Mouse (Mus musculus): ENCODE results near the gene Kcnq1. TPM values are rescaled to one million over a fixed set of nuclear protein-coding genes. Genes with fewer than 3 reads are reported as not detected.

Kcnq1 gene
- polyA plus RNA-seq, 1 experiment, result 0.54 TPM

DNA sequence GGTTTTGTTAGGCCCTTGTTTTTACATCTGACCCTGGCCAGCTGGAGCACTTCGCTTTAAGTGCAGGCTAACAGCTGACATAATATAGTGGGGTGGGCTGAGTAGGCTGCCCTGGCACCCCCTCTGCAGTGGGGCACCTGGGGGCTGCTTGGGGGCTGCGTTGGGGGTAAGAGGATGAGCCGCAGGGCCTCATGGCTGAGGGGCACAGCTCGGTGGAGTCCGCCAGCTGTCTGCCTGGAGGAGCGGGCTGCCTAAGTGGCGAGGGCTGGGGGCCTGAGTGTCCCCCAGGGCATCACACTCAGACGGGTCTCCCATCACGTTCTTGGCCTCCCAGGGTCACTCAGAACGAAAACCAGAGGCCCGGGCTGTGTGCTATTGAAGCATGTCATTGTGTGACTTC lies 53.3 kb downstream of the Kcnq1 start:
- Histone ChIP-seq H3K27ac (ENCODE audit: insufficient read depth, low read length) (no peak overlapping the region), H3K4me1 (ENCODE audit: control insufficient read depth, insufficient read depth, low read length) (no peaks in the 10 kb centered on the region), H3K27me3 (ENCODE audit: control insufficient read depth, insufficient read depth, low read length) (0 out of 2 replicates have a peak, but pooled peaks cover 2% of the 10 kb centered on the region), H3K4me3 (replicated peaks; ENCODE audit: insufficient read depth, low read depth, low read length) (no peak overlapping the region)
- DNase-seq, result no peak
- WGBS, result 55% methylated on average over 11 of the region's 11 CpGs
- TF ChIP-seq CTCF (IDR thresholded peaks at IDR 0.05; ENCODE audit: borderline replicate concordance, insufficient read depth, low read depth, low read length), result no peak
- TF ChIP-seq POLR2A (IDR thresholded peaks at IDR 0.05; ENCODE audit: borderline replicate concordance, insufficient read depth, low read length), result no peak

DNA sequence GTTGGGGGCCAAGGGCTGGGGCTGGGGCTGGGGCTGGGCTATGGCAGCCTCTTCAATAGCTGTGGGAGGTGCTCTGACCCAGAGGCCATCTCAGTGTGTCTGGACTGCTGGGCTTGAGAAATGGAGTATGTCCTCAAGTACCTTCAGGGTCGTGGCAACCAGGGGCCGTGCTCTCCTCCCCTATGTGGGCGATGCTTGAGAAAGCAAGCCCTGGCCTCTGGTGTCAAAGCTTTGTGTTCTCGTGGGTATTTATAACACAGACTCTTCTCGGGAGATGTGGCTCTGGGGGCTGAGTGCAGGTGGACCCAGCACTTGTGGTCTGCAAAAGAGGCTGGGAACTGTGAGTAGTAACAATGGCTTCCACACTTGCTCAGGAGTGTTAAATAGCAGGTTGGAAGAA lies 53.9 kb downstream of the Kcnq1 start:
- DNase-seq, result no peak
- H3K4me3 ChIP-seq (replicated peaks; ENCODE audit: insufficient read depth, low read depth, low read length), result no peak overlapping the region
- no peak overlapping the region for H3K27ac ChIP-seq (ENCODE audit: insufficient read depth, low read length)
- 73% methylated on average over 5 of the region's 5 CpGs for WGBS
- no peaks in the 10 kb centered on the region for H3K4me1 ChIP-seq (ENCODE audit: control insufficient read depth, insufficient read depth, low read length)
- H3K27me3 ChIP-seq (ENCODE audit: control insufficient read depth, insufficient read depth, low read length), result 0 out of 2 replicates have a peak, but pooled peaks cover 2% of the 10 kb centered on the region
- TF ChIP-seq POLR2A (IDR thresholded peaks at IDR 0.05; ENCODE audit: borderline replicate concordance, insufficient read depth, low read length), result no peak
- no peak for TF ChIP-seq CTCF (IDR thresholded peaks at IDR 0.05; ENCODE audit: borderline replicate concordance, insufficient read depth, low read depth, low read length)

DNA sequence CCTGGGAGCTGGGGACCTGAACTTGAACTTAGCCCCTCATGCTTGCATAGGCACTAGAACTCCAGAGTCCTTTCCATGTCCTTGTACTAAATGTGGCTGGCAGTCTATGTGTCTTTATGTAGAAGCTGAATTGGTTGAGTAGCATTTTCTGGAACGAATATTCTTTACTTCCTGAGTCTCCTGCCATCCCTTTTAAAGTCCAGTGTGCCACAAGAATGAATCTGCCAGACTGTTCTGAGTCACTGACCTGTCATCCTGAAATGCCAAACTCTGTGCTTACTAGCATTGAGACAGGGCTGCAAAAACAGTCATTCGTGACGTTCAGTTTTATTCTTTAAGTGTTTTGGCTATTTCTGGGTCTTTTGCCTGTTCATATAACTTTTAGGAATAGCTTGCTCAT lies 55.9 kb downstream of the Kcnq1 start:
- DNase-seq, result no peak
- H3K4me1 ChIP-seq (ENCODE audit: control insufficient read depth, insufficient read depth, low read length), result no peaks in the 10 kb centered on the region
- H3K27me3 ChIP-seq (ENCODE audit: control insufficient read depth, insufficient read depth, low read length), result 0 out of 2 replicates have a peak, but pooled peaks cover 2% of the 10 kb centered on the region
- no peak overlapping the region for H3K4me3 ChIP-seq (replicated peaks; ENCODE audit: insufficient read depth, low read depth, low read length)
- no peak overlapping the region for H3K27ac ChIP-seq (ENCODE audit: insufficient read depth, low read length)
- TF ChIP-seq POLR2A (IDR thresholded peaks at IDR 0.05; ENCODE audit: borderline replicate concordance, insufficient read depth, low read length) (no peak), CTCF (IDR thresholded peaks at IDR 0.05; ENCODE audit: borderline replicate concordance, insufficient read depth, low read depth, low read length) (no peak)
- WGBS, result 79% methylated on average over 3 of the region's 3 CpGs

DNA sequence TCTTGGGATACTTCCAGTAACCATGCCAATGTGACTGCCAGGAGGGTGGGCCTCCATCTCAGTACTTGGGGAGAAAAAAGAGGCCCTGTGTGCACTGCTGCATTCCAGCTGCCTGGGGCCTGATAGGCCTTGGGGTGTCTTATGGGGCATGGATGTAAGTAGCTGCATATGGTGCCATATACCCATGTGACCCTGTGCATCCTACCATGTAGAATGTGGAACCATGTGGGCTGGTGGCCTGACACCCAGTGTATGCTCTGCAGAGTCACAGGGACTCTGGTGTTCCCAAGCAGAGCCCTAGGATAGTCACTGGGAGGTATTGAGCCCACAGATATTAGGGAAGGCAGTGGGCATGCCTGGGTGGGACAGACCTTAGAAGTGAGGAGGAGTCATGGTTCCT lies 57.9 kb downstream of the Kcnq1 start:
- no peaks in the 10 kb centered on the region for H3K4me1 ChIP-seq (ENCODE audit: control insufficient read depth, insufficient read depth, low read length)
- TF ChIP-seq CTCF (IDR thresholded peaks at IDR 0.05; ENCODE audit: borderline replicate concordance, insufficient read depth, low read depth, low read length), result no peak
- no peak for TF ChIP-seq POLR2A (IDR thresholded peaks at IDR 0.05; ENCODE audit: borderline replicate concordance, insufficient read depth, low read length)

DNA sequence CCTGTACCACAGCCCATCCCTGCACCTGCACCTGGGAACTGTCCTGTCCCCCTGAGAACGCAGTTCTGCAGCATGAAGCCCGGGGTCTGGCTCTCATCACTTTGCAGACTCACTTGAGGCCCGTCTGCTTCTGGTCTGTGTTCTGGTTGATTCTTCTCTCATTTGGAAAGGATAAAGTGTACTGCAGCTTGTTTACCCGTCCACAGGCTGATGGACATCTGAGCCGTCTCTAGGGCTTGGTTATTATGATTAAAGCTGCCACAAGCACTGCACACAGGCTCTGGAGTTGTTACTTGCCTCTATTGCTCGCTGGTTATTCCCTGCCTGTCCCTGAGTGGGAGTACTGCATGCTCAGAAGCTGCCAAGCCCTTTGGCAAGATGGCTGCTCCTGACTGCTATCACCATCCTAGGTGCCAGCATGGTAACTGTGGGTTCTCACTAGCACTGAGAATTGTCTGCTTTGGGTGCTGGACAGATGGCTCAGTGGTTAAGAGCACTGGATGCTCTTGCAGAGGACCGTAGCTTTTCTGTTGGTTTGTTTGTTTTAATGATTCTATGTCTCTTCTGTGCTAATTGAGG lies 59.6 kb downstream of the Kcnq1 start:
- Histone ChIP-seq H3K4me3 (replicated peaks; ENCODE audit: insufficient read depth, low read depth, low read length) (no peak overlapping the region), H3K4me1 (ENCODE audit: control insufficient read depth, insufficient read depth, low read length) (no peaks in the 10 kb centered on the region), H3K27me3 (ENCODE audit: control insufficient read depth, insufficient read depth, low read length) (no peaks in the 10 kb centered on the region), H3K27ac (ENCODE audit: insufficient read depth, low read length) (no peak overlapping the region)
- WGBS, result 66% methylated on average over 7 of the region's 7 CpGs
- no peak for DNase-seq
- no peak for TF ChIP-seq POLR2A (IDR thresholded peaks at IDR 0.05; ENCODE audit: borderline replicate concordance, insufficient read depth, low read length)
- no peak for TF ChIP-seq CTCF (IDR thresholded peaks at IDR 0.05; ENCODE audit: borderline replicate concordance, insufficient read depth, low read depth, low read length)

More for the DNA sequence above, 57.9 kb downstream of the Kcnq1 start:
- Histone ChIP-seq H3K4me3 (replicated peaks; ENCODE audit: insufficient read depth, low read depth, low read length) (no peak overlapping the region), H3K27me3 (ENCODE audit: control insufficient read depth, insufficient read depth, low read length) (no peaks in the 10 kb centered on the region), H3K27ac (ENCODE audit: insufficient read depth, low read length) (no peak overlapping the region)
- no peak for DNase-seq

DNA sequence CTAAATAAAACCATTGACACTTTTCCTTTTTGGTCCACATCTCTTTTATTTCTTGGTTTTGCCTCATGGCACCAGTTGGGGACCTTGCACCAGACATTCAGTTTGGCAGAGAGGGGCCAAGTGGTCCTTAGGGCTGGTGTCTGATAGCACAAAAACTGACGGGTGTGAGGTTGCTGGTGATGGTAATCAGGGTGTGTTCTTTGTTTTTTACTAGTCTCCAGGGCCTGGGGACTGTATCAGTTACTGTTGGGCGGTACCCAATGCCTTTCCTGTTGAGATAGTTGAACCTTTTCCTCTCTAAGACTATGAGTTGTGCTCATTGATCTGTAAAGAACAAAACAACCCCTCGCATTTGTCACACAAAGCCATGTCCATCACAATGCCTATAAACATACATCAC lies 61.1 kb downstream of the Kcnq1 start:
- TF ChIP-seq POLR2A (IDR thresholded peaks at IDR 0.05; ENCODE audit: borderline replicate concordance, insufficient read depth, low read length), result no peak
- TF ChIP-seq CTCF (IDR thresholded peaks at IDR 0.05; ENCODE audit: borderline replicate concordance, insufficient read depth, low read depth, low read length), result no peak
- WGBS, result 88% methylated on average over 3 of the region's 3 CpGs
- no peaks in the 10 kb centered on the region for H3K27me3 ChIP-seq (ENCODE audit: control insufficient read depth, insufficient read depth, low read length)
- DNase-seq, result no peak
- H3K4me1 ChIP-seq (ENCODE audit: control insufficient read depth, insufficient read depth, low read length), result no peaks in the 10 kb centered on the region
- H3K4me3 ChIP-seq (replicated peaks; ENCODE audit: insufficient read depth, low read depth, low read length), result no peak overlapping the region
- no peak overlapping the region for H3K27ac ChIP-seq (ENCODE audit: insufficient read depth, low read length)

DNA sequence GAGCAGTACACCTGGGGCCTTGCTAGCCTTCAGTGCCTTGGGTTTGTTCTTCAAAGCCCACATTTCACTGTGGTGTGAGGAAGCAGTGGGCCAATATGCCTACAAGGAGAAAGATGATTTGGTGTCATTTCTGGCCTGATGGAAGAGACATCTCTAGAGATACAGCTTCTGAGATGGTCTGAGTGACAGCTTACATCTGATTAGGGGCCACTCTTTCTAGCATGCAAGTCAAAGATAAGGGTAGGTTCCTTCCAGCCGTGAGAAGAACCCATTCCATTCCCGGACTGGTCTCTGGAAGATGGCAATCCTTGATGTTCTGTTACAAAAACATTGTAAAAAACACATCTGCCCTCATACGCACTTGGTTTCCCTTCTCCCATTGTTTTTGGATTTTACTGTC lies 63.2 kb downstream of the Kcnq1 start:
- over 99% methylated on average over 3 of the region's 3 CpGs for WGBS
- no peak overlapping the region for H3K27ac ChIP-seq (ENCODE audit: insufficient read depth, low read length)
- H3K27me3 ChIP-seq (ENCODE audit: control insufficient read depth, insufficient read depth, low read length), result no peaks in the 10 kb centered on the region
- no peak overlapping the region for H3K4me3 ChIP-seq (replicated peaks; ENCODE audit: insufficient read depth, low read depth, low read length)
- TF ChIP-seq CTCF (IDR thresholded peaks at IDR 0.05; ENCODE audit: borderline replicate concordance, insufficient read depth, low read depth, low read length), result no peak
- TF ChIP-seq POLR2A (IDR thresholded peaks at IDR 0.05; ENCODE audit: borderline replicate concordance, insufficient read depth, low read length), result no peak
- no peak for DNase-seq
- H3K4me1 ChIP-seq (ENCODE audit: control insufficient read depth, insufficient read depth, low read length), result no peaks in the 10 kb centered on the region

DNA sequence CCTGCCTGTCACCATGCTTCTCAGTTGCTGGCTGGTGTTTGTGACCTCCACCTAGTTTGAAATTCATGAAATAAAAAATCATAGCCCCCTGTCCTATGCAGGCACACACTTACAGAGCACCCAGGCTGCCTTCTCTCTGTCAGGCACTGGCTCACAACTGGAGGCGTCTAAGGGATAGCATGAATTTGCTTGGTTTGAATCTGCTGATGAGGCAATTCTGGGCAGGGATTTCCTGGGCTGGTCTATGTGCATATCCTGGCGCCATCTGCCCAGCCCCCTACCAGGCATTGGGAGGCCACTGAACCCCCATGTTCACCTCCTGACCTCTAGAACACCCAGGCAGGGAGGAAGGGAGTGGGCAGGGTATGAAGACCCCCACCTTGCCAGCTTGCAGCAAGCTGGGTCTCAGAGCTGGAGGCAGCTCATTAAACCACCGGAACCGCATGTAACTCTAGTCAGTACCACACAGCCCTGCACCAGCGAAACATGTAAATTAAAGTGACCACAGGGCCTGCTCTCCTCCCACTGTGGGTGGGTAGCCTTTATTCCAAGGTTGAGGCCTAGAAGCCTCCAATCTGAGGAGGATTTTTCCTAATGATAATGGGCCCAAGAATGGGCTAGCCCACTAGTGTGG lies 66.9 kb downstream of the Kcnq1 start:
- TF ChIP-seq CTCF (IDR thresholded peaks at IDR 0.05; ENCODE audit: borderline replicate concordance, insufficient read depth, low read depth, low read length), result no peak
- no peak for TF ChIP-seq POLR2A (IDR thresholded peaks at IDR 0.05; ENCODE audit: borderline replicate concordance, insufficient read depth, low read length)
- WGBS, result 92% methylated on average over 5 of the region's 5 CpGs
- Histone ChIP-seq H3K4me3 (replicated peaks; ENCODE audit: insufficient read depth, low read depth, low read length) (no peak overlapping the region), H3K4me1 (ENCODE audit: control insufficient read depth, insufficient read depth, low read length) (no peaks in the 10 kb centered on the region), H3K27me3 (ENCODE audit: control insufficient read depth, insufficient read depth, low read length) (no peaks in the 10 kb centered on the region), H3K27ac (ENCODE audit: insufficient read depth, low read length) (no peak overlapping the region)
- no peak for DNase-seq
